Mouse (Mus musculus) right cerebral cortex, postnatal 10 days (tissue): Measurements from ENCODE around the gene Armh4.
"Not testable (repeated sequence)": the region's sequence is repeated elsewhere in the genome, so short reads cannot be mapped to it uniquely, and the experiment has no call there.

ENCODE experiments used
- DNase-seq, 2 experiments: peaks; one replicate each; pipeline ENCODE4 v3.0.0; 2021; ENCODE audit warnings: low spot score in 2 of 2

The Armh4 gene

DNA sequence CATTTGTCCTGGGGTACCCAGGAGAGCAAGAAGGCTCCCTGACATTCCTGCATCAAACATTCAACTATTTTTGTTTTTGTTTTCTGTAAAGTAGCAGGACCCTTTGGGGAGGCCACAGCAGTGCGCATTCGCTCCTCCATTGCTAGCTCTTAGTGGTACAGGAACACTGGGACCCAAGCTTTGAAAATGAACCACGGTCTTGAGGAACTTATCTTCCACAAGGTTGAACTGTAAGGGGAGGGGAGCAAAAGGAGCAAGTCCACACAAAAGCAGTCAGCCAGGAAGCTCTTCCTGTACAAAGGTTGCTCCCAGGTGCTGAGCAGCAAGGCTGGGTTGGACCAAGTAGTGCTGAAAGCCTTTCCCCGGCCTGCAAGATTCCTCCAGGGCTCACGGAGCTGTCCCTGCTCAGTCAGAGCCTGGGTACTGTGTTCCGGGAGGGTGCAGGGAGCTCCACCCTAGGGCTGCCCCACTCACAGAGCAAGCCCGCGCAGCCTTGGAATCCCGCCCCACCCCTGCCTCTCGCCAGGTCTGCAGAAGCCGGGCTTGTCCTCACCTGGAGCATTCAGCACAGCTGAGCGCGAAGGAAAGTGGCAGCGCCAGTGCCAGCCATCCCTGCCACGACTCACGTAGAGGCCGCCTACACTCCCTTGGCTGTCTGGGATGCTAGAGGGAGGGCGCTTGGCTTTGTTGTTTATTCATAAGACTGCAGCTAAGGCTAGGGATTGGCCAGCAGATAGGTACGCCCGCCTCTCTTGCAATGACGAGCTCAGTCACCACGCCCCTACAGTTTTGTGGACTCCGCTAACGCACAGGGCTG is at the start of gene Armh4:
Gene Armh4, minus strand, starts transcription at position 669 of the 817 bp plus-strand sequence.
- peak; percentile 89 to 94 for DNase-seq

DNA sequence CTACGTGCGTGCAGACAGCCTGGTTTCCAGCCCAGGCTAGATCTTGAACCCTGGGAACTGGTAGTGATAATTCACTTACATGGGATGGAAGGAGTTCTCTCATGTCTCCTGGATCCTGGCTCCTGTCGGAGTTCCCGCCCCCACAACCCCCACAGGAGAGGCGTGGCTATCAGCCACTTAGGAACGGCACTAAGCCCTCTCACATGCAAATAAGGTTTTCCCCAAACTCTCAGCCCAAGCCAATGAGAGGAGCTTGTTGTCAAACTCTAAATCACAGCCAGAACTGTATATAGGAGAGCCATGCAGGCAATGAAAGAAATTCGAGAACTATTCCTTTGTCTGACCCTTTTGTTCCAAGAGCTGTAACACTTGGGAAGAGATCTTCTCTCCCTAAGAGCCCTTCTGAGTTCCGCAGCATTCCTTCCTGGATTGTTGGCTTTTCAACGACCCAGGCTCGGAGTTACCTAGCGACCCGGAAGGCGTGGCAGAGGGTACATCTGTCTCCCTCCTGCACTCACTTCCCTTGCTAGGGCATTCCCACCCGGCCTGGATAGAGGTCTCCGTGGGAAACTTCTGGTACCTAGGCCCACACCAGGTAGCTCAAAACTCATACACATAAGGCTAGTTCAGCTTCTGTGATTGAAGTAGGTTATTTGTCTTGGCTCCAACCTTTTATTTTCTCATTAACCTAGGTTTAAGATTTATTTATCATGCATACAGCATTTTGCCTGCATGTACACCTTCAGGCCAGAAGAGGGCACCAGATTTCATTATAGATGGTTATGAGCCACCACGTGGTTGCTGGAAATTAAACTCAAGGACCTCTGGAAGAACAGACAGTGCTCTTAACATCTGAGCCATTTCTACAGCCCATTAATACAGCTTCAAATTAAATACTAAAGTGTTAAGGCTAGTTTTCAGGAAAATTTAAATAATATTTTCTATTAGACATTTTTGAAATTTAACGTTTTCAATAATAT is 46.3 kb upstream of the Armh4 start:
- no peak for DNase-seq

DNA sequence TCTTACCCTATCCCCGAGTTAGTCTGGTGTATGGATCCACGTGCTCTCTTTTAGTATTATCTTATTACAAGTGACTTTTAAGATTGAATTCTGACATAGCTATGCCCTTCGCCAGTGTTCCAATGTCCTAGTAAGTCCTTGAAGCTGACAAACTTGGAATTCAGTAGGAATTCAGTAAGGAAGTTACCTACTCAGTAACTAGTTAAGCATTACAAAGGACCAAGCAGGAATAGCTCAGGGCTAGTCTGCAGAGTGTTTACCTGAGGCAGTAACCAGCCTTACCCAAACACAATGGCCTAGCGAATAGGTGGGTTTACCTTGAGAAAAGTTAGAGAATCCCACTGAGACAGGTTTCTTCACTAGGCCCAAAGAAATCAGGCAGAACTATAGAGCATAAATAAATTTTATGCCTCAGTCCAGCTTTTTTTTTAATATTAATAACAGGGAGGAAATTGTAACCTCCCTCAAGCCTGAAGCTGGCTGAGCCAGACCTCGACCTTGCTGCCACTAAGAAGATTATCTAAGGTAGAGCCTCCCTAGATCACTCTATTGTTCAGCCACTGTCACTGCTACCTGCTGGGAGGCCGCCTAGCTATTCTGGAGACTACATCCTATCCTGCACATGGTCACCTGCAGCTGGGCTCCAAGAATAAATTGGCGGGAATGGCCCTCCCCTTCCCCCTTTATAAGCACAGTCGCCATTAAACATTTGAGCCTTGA is 36.7 kb upstream of the Armh4 start:
- not testable (repeated sequence) for DNase-seq

DNA sequence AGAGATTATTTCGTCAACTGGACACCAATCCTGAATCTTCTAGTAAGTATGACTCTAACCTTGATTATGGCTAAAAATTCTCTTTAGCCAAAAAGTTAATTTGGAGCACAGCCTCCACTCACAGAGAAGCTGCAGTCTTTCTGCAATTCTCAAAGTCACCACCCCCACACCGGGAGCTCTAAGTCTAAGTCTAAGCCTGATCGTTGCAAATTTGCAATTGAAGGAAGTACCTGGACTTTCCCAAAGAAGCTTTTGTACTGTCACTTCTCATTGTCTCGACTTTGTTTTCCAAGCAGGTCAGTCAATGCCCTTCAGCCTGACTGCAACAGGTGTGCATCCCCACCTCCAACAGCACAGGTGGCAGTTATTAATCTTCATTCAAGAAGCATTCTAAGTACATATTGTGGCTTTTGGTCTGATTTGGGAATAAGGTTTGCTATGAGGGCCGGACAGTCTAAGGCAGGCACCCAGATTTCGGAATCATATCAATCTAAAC is 35.6 kb upstream of the Armh4 start:
- DNase-seq, result not testable (repeated sequence)

DNA sequence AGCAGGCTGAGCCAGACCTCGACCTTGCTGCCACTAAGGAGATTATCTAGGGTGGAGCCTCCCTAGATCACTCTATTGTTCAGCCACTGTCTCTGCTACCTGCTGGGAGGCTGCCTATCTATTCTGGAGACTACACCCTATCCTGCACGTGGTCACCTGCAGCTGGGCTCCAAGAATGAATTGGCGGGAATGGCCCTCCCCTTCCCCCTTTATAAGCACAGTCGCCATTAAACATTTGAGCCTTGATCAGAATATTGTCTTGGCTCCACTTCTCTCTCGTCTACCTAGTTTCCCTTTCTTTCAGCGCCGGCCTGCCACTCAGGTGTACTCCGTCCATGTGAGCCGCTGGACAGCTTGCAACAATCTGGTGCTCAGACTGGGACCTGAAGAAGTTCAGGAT is 29.8 kb upstream of the Armh4 start:
- DNase-seq, result not testable (repeated sequence)

DNA sequence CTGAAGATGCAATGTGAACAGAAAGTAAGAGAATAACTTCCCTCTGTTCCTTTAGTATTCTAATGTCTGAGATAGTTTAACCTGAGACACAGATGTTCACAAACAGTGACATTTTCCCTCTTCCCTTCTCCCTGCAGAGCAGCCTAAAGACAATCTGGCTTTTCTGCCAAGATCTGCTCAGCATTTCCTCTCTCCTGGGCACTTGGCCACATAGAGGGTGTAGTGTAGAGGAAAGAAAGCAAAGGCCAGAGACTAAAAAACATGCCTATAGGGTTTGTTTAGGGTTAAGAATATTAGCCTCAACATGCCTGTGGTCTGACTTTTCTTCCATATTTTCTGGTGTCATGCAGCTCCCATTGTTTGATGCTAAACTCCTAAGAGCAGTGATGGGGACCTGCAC is 21.9 kb upstream of the Armh4 start:
- not testable (repeated sequence) for DNase-seq

DNA sequence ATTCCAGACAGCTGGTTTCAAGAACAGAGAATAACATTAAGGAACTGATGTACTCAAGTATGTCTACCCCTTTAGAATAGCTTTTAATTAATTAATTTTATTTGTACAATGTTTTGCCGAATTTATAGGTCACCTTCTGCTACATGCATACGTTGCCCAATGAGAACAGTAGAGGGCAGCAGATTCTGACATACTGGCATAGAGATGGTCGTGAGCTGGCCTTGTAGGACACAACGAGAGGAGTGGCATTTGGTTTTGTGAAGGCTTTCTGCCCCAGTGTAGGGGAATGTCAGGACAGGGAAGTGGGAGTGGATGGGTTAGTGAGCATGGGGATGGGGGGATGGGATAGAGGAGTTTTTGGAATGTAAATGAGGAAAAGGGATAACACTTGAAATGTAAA is 18.3 kb upstream of the Armh4 start:
- DNase-seq, result peak; percentile 31 to 36

DNA sequence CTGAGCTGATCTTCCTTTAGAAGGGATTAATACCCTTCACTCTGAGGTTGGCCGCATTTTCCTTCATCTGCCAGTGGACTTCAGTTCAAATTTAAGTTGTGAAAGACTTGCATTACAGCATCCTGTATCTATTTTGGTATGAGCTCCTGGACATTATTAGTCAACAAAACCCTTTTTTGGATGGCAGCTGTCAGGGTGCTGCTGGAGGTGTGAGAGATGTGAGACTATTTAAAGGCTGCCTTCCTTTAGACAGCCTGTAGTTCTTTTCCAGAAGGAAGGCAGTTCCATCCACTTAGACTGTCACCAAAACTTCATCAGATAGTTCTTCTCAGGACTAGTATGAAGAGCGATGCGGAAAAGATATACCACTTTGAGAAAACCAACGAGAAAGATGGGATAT is 10.8 kb upstream of the Armh4 start:
- DNase-seq, result no peak

DNA sequence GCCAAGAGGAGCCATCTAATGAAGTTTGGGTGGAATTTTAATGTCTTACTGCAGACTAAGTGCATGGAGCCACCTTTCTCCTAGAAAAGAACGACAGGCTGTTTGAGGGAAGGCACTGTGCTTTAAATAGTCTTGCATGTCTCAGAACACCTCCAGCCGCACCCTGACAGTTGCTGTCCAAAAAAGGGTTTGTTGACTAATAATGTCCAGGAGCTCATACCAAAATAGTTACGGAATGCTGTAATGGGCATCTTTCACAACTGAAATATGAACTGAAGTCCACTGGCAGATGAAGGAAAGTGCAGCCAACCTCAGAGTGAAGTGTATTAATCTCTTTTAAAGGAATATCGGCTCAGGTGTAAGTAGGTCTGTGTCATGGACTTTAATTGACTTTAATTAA is 7.4 kb upstream of the Armh4 start:
- no peak for DNase-seq

DNA sequence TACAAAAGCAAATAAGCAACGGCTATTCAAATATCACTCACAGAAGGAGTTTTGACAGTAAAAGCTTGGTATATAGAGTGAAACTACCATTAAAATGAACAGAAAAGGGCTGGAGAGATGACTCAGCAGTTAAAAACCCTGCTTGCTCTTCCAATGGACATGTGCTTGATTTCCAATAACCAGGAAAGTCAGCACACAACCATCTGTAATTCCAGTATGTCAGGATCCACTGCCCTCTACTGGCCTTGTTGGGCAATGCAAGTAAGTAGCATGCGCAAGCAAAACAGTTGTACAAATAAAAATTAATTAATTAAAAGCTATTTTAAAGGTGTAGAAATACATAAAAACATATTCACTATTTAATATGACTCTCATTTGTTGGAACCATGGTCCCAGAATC is 2.6 kb upstream of the Armh4 start:
- DNase-seq, result peak in 1 of 2 experiments; percentile 67

DNA sequence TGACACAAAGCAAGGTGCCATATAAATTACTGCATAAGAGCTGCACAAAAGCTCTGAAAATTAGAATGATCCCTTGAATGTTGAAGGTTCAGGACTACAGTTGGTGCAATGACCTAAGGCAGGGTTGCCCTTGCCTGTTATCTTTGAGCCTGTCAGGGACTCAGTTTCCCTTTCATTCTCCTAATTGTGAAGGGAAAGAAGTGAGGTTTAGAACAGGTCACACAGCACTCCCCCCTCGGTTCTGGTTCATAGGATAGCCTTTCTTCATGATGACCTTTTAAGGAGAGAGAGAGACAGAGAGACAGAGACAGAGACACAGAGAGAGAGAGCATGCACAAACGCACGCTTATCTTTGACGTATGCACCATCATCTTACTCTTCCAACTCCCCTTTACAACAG is 683 bp upstream of the Armh4 start:
- no peak for DNase-seq

DNA sequence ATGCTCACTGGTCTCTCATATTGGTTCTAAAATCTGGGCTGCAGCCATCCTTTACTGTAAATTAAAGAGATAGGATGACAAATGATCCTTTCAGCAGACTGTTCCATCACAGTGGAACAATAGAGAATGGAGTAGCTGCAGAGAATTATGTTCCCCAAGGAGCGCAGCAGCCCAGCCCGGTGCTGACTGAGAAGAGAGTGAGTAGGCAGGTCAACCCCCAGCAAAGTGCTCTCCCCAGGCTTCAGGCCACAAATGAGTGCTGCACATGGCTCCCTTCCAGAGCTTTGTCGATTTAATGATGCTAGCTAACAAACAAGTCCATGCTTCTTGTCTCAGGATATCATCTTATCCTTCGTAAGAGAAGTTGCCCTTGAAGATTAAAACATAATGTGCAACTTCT is 2.8 kb downstream of the Armh4 start:
- DNase-seq, result no peak

DNA sequence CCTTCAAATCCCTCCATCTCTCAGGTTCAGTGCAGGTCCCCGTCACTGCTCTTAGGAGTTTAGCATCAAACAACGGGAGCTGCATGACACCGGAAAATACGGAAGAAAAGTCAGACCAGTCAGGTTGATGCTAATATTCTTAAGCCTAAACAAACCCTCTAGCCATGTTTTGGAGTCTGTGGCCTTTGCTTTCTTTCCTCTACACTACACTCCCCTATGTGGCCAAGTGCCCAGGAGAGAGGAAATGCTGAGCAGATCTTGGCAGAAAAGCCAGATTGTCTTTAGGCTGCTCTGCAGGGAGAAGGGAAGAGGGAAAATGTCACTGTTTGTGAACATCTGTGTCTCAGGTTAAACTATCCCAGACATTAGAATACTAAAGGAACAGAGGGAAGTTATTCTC is 5.6 kb downstream of the Armh4 start:
- DNase-seq, result not testable (repeated sequence)

DNA sequence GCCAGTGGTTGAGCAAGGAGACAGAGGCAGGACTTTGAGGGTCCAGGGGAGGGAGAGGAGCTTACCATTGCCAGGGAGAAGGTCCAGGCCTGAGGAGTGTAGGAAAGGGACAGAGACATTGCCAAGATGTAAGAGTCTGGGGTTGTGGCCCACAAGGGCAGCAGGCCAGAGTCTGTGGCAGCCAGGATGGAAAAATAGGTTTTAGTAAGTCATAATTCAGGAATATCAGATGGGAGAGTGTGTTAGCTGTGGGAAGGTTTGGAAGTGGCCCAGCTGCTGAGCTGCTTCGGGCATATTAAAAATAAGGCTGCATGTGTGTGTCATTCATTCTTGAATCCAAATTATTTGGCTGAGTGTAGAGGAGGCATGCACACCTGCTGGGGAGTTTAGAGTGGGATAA is 11.4 kb downstream of the Armh4 start:
- DNase-seq, result peak in 1 of 2 experiments; percentile 23

DNA sequence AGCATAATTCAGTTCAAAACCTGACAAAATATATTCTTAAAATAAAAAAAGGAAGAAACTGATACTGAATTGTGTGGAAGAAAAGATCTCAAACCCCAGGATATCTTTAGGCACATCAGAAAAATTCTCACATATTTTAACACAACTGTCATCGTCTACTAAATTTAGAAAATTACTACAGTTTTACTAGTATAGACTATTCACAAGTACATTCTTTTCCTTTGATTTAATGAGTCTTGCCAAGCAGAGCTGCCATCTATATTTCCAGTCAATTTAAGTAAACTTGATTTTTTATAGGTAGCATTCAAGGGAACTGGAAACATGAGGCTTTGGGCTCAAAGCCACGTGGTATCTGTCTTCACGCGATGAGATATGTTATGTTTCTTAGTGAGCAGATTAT is 16.6 kb downstream of the Armh4 start:
- DNase-seq, result peak; percentile 42

DNA sequence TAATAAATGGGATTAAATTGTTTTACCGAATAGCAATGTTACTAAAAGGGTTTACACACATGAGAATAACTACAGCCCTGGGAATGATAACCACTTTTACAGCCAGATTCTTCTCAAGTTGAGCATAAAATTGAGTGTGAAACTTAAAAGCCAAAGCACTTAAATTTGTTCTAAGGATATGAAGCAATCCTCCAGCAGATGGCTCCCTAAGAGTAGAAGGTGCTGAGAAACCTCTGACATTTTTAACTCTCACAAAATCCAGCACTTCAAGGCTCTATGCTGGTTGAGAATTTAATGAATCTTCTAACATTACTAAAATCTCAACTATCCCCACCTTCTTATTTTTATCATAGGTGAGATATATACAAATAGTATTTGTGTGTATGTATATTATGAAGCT is 27.3 kb downstream of the Armh4 start:
- peak in 1 of 2 experiments; percentile 32 for DNase-seq

DNA sequence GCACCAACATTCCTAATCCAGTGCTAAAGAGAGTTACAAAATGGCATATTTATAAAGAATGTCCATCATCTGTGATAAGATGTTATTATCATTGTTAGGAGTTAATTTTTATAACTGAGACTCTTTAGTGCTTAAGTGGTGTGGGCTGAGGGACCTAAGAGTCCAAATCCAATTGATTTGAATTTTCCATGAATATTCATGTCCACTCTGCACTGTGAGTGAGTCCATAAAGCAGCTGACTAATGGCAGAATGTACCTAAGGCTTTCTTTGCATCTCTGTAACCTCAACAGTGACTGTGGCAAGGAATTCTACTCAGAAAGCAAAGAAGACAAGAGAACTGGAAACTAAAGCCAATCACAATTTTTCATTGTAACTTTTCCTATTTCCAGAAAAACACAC is 30.6 kb downstream of the Armh4 start:
- no peak for DNase-seq

DNA sequence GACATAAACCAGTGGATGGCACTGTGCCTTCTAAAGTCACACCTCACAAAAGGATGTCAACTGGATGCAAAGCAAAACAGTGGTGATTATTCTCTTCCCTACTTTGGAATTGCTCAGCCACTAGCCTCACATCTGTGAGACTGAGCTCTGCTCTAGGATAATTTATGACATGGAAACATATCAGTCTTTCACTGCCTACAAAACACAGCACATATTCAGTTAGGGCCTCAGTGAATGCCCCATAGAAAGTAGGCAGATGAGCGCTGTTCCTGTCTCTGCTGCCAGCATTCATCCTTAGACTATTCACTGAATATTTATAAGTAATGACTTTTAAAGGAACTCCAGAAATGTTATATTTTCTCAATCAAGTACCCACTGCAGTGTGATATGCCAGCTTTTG is 37.3 kb downstream of the Armh4 start:
- no peak for DNase-seq

DNA sequence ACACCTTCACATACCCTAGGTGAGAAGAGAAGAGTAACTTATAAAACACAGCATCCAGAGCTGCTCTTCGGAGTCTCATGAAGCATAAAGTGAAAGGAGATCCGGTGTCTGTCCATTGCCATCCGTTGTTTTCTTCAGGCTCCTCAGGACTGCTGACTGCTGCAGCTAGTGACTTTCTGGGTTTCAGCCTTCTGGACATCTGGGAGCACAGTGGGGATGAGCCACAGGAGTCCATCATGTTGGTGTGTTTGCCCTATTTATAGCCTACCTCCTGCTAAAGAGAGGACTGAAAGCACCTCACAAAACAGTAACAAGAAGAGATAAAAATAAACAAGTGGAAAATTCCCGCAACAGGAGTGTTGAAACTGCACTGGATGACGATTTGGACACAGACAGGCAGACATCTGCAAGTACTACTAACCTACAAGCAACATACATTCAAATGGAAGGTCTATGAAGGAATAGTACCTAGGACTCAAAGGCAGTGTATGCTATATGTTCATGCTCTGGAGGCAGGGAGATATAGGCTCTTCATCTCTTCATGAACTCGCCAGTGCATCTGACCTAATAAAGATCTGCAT is 39.1 kb downstream of the Armh4 start:
- no peak for DNase-seq

DNA sequence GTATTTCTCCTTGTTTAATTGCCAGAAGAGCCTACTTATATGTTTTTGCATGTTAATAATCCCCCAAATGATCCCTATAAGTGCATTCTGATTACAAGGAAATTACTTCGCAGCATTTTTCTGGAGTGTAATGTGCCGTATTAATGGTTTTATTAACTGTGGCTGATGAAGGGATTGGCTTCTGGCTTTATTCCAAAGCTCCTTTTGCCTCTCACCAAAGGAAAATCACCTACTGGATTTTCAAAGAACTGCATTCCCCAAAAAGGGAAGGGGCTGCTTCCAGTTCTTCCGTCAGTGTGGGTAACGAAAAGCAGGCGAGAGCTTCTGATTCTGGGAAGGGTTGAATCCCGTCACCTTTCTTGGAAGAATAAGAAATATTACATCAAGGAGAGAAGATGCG is 43.9 kb downstream of the Armh4 start:
- DNase-seq, result no peak

DNA sequence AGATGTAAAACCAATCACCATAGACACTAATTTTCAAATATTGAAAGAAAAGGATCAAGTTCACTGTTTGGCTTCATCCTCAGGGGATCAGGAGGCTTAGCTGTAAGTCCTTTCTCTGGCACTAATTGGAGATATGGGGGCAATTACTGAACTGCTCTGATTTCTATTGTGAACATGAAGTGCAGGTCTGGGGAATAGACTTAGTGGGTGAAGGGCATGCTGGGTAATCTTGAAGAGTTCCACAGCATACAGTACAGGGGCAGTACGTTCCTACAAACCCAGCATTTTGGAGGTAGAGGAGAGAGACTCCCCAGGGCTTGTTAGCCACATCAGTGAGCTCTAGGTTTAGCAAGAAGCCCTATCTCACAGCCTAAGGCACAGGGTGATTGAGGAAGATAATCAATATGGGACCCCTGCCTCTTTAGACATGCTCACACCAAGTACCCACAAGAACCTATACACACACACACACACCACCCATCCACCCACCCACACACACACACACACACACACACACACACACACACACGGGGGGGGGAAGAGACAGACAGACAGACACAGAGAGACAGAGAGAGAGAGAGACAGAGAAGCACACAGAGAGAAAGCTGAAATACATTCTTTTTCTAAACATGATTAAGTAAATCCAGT is 44.6 kb downstream of the Armh4 start:
- DNase-seq, result no peak
